Mouse (Mus musculus) CH12.LX (cell line): ENCODE results near the gene Rom1.

Experiments used
- CTCF ChIP-seq, 2 experiments: IDR thresholded peaks in 1 of 2; conservative IDR thresholded peaks in 1 of 2; 2 replicates each; pipeline ENCODE4 v1.5.1; 2011 to 2012; ENCODE audit warnings: low read depth in 2 of 2, low read length in 2 of 2, improper control_type of control experiment in 1 of 2, inconsistent platforms in 1 of 2, mild to moderate bottlenecking in 1 of 2, moderate library complexity in 1 of 2
- EP300 ChIP-seq: IDR thresholded peaks from 2 replicates; pipeline ENCODE4 v1.6.1; 2011; ENCODE audit warnings: low read length, improper control_type of control experiment
- TBP ChIP-seq: conservative IDR thresholded peaks from 2 replicates; pipeline ENCODE4 v1.6.1; 2011; ENCODE audit warnings: low read depth, low read length, improper control_type of control experiment

DNA sequence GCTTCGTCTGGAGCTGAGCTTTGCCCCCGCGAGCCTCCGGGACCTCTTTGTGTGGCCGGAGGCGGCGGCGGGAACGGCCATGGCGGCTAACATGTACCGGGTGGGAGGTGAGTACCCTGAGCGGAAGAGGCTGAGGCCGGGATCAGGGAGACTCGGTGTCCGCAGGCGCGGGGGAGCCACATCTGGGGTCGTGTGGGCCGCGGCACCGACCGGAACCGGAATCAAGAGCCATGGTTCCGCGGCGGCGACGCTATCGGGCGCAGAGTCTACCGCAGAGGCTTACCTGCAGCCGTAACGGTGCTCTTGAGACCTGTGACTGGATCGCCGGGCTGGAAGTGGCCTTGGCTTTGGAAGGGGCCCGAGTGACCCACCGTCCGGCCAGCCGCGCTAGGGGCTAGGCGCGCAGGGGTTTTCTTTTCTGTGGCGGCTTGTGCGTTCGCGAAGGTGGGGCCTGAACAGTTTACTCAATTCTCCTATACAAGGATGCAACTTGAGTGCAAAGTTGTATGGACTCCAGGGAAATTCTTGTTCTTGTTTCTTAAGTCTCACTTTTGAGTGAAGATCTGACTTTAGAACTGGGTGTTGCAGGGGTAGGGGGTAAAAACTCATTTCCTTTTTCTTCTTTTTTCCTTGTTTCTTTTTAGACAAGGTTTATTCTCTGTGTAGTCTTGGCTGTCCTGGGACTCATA, 13.3 kb upstream of the Rom1 start:
- TF ChIP-seq EP300 = no peak
- no peak for TF ChIP-seq CTCF (conservative IDR thresholded peaks at IDR 0.05 in 1 of 2, IDR thresholded peaks at IDR 0.05 in 1 of 2; ENCODE audit: low read depth in 2 of 2, low read length in 2 of 2)
- TF ChIP-seq TBP = no peak
